Mouse (Mus musculus): Measurements from ENCODE around the gene Mfsd4a. TPM values are rescaled to one million over a fixed set of nuclear protein-coding genes. Genes with fewer than 3 reads are reported as not detected.

Mfsd4a gene
- total RNA-seq, 4 experiments from 2014 or later = 11.6 to 17.4 (median 14.7) TPM

DNA sequence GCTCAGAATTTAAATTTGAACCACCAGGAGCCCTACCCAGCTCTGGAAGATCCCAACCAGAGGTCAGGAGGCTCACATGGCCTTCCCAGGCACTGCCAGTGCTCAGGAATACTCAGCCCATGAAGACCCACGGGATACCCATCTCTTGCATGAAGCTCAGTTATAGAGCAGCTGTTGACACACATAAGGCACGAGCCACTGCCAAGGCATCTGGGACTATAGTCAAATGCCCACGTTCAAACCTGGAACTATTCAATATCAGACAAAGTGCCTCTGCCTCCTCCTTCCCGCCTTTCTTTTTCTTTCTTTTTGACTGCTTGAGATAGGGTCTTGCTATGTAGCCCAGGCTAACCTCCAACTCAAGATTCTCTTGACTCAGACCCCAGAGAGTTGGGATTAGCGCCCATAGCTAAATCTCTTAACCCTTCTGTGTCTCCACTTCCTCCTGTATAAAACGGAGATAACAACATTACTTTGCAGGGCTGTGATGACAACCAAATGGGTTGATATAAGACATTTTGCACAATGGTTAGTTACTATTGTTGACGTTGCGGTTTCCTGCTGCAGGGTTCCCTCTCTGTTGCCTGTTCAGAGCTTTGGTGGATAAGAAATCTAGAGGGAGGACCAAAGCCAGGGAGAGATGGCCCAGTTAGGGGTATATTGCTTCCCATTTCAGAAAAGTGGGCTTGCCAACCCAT lies 2.2 kb downstream of the Mfsd4a start:
- no peak for DNase-seq (ENCODE audit: low spot score in 2 of 2)

GRCm38 (mm10) chr1:132065001-132065400 lies 2.9 kb downstream of the Mfsd4a start:
- DNase-seq (ENCODE audit: low spot score in 2 of 2) = no peak

GRCm38 (mm10) chr1:132063096-132063495 lies 4.8 kb downstream of the Mfsd4a start:
- DNase-seq (ENCODE audit: low spot score in 2 of 2) = no peak

DNA sequence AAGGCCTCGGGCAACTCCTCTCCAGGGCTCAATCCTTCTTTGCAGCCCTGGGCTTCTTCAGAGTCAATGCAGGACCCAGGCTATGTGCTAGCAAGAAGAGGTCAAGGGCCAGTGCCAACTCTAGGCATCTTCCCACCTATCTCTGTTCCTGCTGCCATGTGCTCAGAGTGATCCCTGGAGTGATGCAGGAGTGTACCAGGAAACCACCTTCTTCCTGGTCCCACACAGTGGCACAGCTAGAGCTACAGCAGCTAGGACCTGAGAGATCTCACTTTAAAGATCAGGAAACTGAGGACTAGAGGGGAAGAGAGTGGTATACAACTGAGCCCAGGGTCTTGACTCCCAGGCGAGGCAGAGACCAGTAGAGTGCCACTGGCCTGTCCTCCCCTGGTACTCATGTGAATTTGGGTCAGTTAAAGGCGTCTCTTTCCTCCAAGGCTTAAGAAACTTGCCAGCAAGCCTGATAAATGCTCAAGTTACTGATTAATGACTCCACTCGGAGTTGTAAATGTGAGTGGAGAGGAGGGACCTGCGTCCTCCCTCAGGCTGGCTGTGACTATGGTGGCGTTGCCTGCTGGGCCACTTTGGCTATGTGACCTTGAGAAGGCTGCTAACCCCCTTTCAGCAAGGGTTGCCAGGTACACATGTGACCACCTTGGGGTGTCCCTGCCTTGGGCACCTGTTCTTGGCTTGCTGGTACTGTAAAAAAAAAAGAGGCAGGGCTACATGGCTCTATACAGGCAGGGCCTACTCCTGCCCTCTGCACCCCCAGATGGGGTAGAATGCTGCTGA lies 5.9 kb downstream of the Mfsd4a start:
- peak in 1 of 2 experiments; percentile 22 for DNase-seq (ENCODE audit: low spot score in 2 of 2)

DNA sequence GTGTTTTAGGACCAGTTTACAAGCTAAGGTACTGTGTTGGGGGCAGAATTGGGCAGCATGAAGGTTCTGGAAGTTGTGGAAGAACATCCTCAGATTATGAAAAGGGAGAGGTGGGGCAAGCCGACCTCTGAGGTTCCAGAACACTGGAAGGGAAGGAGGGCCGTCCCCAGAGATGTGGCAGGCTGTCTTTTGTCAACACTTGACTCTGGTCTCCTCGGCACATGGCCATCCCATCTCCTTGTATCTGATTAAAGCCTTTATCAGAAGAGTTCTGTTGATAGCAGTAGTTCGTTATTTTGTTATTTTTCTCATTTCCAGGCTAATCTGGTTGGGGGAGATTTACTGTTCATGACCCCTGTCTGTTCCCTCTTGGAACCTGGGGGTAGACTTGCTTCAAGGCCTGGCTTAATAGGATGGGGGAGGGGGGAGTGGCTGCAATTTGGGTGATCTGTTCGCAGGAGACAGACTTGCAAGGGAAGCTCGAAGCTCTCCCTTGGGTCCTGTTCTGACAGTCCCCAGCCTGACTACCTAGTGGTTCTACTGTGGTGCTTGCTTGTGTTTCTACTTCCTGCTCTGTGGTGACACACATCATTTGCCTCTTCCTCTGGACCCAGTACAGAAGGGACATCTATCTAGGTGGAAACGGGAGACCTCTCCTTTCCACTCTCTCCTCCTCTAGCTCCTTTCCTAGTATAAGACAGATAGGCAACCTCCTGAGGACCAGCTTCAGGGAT lies 7.7 kb downstream of the Mfsd4a start:
- no peak for DNase-seq (ENCODE audit: low spot score in 2 of 2)

DNA sequence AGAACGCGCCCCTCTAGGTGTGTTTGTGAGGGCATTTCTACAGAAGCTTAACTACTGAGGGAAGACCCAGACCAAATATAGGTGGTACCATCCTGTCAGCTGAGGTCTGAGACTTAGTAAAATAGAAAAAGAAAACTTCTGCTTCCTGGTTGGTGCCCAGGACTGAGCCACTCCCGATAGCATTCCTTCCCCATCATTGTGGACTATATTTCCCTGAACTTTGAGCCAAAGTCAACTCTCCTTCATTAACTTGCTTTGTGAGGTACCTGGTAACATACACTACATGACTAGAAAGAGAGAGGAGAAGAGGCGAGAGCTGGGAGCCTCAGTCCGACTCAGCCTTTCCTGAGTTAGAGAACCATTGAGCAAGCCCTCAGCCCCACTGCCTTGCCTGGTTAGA lies 9.3 kb downstream of the Mfsd4a start:
- no peak for DNase-seq (ENCODE audit: low spot score in 2 of 2)

DNA sequence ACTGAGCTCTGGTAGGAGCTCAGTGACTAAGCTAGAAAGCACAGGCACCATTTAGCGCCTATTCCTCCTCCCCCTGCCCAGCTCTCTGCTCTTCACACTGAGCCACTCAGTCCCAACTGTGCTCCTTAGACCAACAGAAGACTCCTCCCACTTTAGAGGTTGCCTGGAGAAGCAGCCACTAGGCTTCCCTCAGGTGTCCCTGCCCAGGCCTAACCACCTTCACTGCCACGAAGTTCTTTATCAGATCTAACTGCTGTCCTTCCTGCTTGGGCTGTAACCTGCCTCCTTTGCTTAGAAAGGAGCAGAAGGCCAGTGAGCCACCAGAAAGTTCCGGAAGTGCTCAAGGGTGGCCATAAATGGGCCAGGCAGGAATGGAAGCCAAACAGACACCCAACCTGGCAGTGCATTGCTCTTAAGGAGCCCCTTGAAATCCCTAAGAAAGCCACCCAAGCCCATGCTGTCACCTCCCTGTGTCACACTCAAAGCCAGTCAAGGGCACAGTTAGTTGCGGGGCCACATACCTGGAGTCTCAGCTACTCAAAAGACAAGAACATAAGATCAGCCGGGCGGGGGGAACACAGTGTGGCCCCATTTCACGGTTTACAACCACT lies 12.7 kb downstream of the Mfsd4a start:
- no peak for DNase-seq (ENCODE audit: low spot score in 2 of 2)

DNA sequence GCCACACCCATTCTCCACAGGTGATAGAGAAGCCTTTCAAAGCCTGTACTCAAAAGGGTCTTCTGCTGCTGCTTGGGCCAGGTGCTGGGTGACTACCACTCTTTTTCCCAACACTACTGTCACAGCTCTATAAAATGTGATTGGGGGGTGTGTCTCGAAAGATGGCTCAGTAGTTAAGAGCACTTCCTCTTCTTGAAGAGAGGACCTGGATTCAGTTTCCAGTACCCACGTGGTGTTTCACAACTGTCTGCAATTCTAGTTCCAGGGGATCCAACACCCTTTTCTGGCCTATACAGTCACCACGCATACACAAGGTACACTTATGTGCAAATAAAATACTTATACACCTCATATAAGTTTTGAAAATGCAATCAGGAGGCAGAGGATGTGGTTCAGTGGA lies 13.5 kb downstream of the Mfsd4a start:
- DNase-seq (ENCODE audit: low spot score in 2 of 2) = no peak

DNA sequence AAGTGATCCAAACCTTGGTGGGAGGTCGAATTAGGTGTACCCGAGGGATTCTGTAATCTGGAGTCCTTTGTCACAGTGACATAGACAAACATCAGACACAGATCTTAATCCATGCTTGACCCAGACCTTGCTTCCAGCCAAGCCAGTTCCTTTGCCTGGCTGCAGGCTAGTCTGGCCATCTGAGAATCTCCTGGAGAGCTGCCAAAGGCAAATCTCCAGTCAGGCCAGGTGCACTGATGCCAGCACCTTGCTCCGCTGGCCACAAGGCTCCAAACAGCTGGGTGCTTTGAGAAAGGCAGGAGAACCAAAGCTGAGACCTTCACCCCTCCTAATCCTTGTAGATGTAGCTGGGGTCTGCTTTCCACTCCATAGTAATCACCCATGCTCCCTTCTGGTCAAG lies 16.1 kb downstream of the Mfsd4a start:
- peak in 1 of 2 experiments; percentile 54 for DNase-seq (ENCODE audit: low spot score in 2 of 2)

GRCm38 (mm10) chr1:132046143-132046735 lies 21.6 kb downstream of the Mfsd4a start:
- peak; percentile 41 to 46 for DNase-seq (ENCODE audit: low spot score in 2 of 2)

DNA sequence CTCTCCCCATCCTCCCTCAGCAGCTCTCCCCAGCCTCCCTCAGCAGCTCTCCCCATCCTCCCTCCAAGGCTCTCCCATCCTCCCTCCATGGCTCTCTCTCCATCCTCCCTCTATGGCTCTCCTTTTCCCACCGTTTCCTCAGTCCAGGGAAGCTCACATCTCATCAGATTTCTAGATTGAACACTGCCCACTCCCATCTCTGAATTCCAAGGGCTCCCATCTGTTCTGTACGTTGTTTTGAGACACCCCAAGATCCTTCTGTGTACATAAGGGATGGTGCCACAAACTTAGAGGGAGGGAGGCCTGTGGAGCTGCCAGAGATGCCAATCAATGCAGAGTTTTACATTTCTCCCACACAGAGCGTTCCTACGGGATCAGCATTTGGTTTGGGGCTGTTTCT lies 24.1 kb downstream of the Mfsd4a start:
- DNase-seq (ENCODE audit: low spot score in 2 of 2) = no peak

- DNase-seq (ENCODE audit: low spot score in 2 of 2) = no peak
Measured at GRCm38 (mm10) chr1:132040201-132040621, 27.7 kb downstream of the Mfsd4a start.

GRCm38 (mm10) chr1:132038753-132039152 lies 29.1 kb downstream of the Mfsd4a start:
- no peak for DNase-seq (ENCODE audit: low spot score in 2 of 2)

- DNase-seq (ENCODE audit: low spot score in 2 of 2) = no peak
Measured at GRCm38 (mm10) chr1:132037746-132038145, 30.1 kb downstream of the Mfsd4a start.

- no peak for DNase-seq (ENCODE audit: low spot score in 2 of 2)
Measured at GRCm38 (mm10) chr1:132032172-132032571, 35.7 kb downstream of the Mfsd4a start.

DNA sequence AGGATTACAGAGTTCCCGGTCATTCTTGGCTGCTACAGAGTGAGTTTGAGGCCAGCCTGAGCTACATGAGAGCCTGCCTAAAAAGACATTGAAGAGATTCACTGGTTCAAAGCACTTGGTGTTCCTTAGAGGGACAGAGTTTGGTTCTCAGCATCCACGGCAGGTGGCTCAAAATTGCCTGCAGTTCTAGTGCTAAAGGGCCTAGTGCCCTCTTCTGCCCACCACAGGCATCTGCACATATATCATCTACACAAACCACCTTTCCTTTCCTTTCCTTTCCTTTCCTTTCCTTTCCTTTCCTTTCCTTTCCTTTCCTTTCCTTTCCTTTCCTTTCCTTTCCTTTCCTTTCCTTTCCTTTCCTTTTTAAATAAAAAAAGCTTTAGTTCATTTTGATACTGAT lies 37.3 kb downstream of the Mfsd4a start:
- DNase-seq (ENCODE audit: low spot score in 2 of 2) = no peak

- no peak for DNase-seq (ENCODE audit: low spot score in 2 of 2)
Measured at GRCm38 (mm10) chr1:132028413-132028812, 39.4 kb downstream of the Mfsd4a start.

DNA sequence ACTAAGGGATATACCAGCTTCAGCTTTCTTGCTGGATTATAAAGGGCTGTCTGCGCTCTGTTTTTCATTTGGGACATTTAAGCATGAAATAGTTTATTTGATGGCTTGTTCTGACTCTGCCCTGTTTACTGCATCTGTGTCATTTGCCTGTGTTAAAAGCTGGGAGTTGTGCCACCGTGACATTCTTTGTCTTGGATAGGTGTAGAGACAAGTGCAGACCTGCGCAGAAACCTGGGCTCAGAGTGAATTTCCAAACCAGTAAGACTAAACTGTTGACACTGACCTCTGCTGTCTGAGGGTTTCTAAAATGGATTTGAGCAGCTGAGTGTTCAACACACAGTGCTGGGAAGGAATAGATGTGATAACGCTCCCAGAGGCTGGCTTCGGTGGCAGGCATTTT lies 39.9 kb downstream of the Mfsd4a start:
- no peak for DNase-seq (ENCODE audit: low spot score in 2 of 2)

DNA sequence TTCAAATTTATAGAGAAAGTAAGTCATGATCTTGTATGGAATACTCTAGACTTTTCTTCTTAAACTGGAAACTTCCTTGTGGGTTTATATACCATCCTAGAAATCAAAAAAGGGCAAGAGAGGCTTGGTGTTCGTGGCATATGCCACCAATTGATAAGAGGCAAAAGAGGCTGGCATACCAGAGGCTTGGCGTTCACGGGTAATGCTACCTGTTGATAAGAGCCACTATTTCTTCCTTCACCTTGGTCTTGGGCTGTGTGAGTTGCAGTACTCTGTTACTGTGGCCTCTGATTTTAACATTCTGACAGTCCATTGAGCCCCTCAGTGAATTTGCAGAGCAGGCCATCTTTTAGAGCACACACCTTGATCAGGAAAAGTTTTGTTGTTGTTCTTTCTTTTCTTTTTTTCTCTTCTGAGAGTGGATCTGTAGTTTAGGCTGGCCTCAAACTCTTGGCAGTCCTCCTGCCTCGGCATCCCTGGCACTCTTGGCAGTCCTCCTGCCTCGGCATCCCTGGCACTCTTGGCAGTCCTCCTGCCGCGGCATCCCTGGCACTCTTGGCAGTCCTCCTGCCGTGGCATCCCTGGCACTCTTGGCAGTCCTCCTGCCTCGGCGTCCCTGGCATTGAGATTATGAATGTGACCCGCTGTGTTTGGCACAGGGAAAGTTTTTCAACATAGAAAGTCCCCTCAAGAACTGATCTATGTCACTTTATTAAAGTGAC lies 40.8 kb downstream of the Mfsd4a start:
- DNase-seq (ENCODE audit: low spot score in 2 of 2) = no peak

GRCm38 (mm10) chr1:132022107-132022506 lies 45.8 kb downstream of the Mfsd4a start:
- no peak for DNase-seq (ENCODE audit: low spot score in 2 of 2)

DNA sequence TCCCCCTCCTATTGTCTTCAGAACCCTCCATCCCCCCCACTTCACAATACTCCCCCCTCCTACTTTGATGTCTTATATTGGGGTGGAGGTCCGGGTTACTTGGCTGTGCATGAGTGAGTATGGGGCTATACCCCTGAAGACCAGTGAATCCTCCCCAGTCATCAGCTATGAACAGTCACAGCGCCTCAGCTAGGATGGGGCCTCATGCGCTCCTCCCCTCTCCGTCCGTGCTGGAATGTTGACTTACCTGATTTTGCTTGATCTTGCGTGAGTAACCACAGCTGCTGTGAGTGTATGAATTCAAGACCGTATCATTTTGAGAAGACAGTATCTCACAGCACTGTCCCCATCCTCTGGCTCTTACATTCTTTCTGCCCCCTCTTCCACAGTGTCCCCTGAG lies 48.0 kb downstream of the Mfsd4a start:
- DNase-seq (ENCODE audit: low spot score in 2 of 2) = no peak

All from gastrocnemius, adult 8-10 months (tissue).